Mouse (Mus musculus) heart, embryonic 16.5 days (tissue): ENCODE data around the gene Hmgb1. TPM values are rescaled to one million over a fixed set of nuclear protein-coding genes. Genes with fewer than 3 reads are reported as not detected.

Experiments
- ATAC-seq: fragments of 200-750 bp; cut with Nextera tagmentation; replicated peaks from 2 replicates; pipeline ENCODE4 v1.8.0; 2017; ENCODE audit warnings: moderate number of reproducible peaks; ENCODE audit not compliant: insufficient read depth, low FRiP score; ENCODE audit errors: extremely low read depth
- H3K27ac ChIP-seq: fragments of 300-500 bp; sonication (generic); 2 replicates; pipeline ENCODE4 v1.5.1; 2014; ENCODE audit warnings: mild to moderate bottlenecking, low read length, control low read depth, moderate library complexity
- H3K27me3 ChIP-seq: fragments of 300-500 bp; sonication (generic); 2 replicates; pipeline ENCODE4 v1.6.1; 2014; ENCODE audit warnings: low read length, mixed read lengths; ENCODE audit not compliant: control insufficient read depth, insufficient read depth
- H3K36me3 ChIP-seq: fragments of 300-500 bp; sonication (generic); 2 replicates; pipeline ENCODE4 v1.6.1; 2014; ENCODE audit not compliant: control insufficient read depth, insufficient read depth
- H3K4me1 ChIP-seq: fragments of 300-500 bp; sonication (generic); 2 replicates; pipeline ENCODE4 v1.6.1; 2014; ENCODE audit warnings: low read length, mixed read lengths; ENCODE audit not compliant: control insufficient read depth, insufficient read depth
- H3K4me2 ChIP-seq: fragments of 300-500 bp; sonication (generic); 2 replicates; pipeline ENCODE4 v1.6.1; 2014; ENCODE audit warnings: low read depth, mild to moderate bottlenecking, control low read depth, low read length
- H3K4me3 ChIP-seq: fragments of 300-500 bp; sonication (generic); 2 replicates; pipeline ENCODE4 v1.5.1; 2014; ENCODE audit warnings: mild to moderate bottlenecking, control low read depth, low read length
- H3K9ac ChIP-seq: fragments of 300-500 bp; sonication (generic); 2 replicates; pipeline ENCODE4 v1.6.1; 2014; ENCODE audit warnings: low read length, control low read depth
- H3K9me3 ChIP-seq: fragments of 300-500 bp; sonication (generic); replicated peaks from 2 replicates; pipeline ENCODE4 v1.6.1; 2016; ENCODE audit warnings: low read length; ENCODE audit not compliant: control insufficient read depth
- whole genome bisulfite sequencing: fragments of 180-500 bp; shearing (Covaris S2); extraction: QIAGEN DNeasy Blood & Tissue Kit; methylation state at CpG from one replicate; pipeline ENCODE4 v1.1.7; 2014; 5-methylcytosine and 5-hydroxymethylcytosine counted together
- polyA plus RNA-seq: library from polyadenylated mRNA; unstranded; fragments of >200 nt; fragmentation: Nextera tagmentation; extraction: Ambion mirVana; gene quantifications from 2 replicates; pipeline ENCODE4 v1.2.1, GENCODE M21; 2015

Hmgb1 gene
- polyA plus RNA-seq, 1 experiment from 2014 or later = 757 TPM

DNA sequence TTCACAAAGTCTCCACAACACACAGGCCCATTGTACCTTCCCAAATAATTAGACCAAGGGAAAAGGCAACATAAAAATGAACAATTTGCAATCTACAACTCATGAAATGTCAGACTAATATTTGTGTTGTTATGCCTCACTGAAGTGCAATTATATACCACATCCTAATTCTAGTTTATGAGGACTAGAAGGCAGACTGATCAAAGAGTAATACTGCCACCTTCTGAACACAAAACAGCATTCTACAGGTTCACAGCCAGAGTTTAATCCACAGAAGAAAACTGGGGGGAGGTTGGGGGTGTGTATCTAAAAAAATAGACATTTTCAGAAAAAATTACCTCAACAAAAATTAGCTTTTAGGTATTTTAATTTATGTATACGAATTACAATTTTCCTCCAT, 135.3 kb downstream of the Hmgb1 start:
- no peak for ATAC-seq
- Histone ChIP-seq H3K4me3 (no peak overlapping the region), H3K9me3 (no peaks in the 10 kb centered on the region), H3K27me3 (no peaks in the 10 kb centered on the region), H3K9ac (no peak overlapping the region), H3K36me3 (peaks cover 32% of the 10 kb centered on the region), H3K27ac (no peak overlapping the region), H3K4me2 (no peak overlapping the region), H3K4me1 (peaks cover 16% of the 10 kb centered on the region)
- 84% methylated on average over 1 of the region's 1 CpGs for whole genome bisulfite sequencing

- ATAC-seq = no peak
- Histone ChIP-seq H3K4me2 (no peak overlapping the region), H3K4me3 (no peak overlapping the region), H3K36me3 (peaks cover 32% of the 10 kb centered on the region), H3K4me1 (peaks cover 10% of the 10 kb centered on the region), H3K27ac (no peak overlapping the region), H3K9ac (no peak overlapping the region), H3K9me3 (no peaks in the 10 kb centered on the region), H3K27me3 (no peaks in the 10 kb centered on the region)
- 86% methylated on average over 9 of the region's 9 CpGs for WGBS
Measured at GRCm38 (mm10) chr5:149046650-149047049, 137.6 kb downstream of the Hmgb1 start.

GRCm38 (mm10) chr5:149045470-149046085, 138.7 kb downstream of the Hmgb1 start:
- Histone ChIP-seq H3K4me1 (peaks cover 8% of the 10 kb centered on the region), H3K4me2 (no peak overlapping the region), H3K9me3 (no peaks in the 10 kb centered on the region), H3K36me3 (peaks cover 32% of the 10 kb centered on the region), H3K27me3 (no peaks in the 10 kb centered on the region), H3K9ac (no peak overlapping the region), H3K4me3 (no peak overlapping the region), H3K27ac (no peak overlapping the region)
- 88% methylated on average over 9 of the region's 9 CpGs for WGBS
- no peak for ATAC-seq

- peaks cover 4% of the 10 kb centered on the region for H3K4me1 ChIP-seq
- H3K4me2 ChIP-seq = no peak overlapping the region
- H3K9me3 ChIP-seq = no peaks in the 10 kb centered on the region
- WGBS = 82% methylated on average over 7 of the region's 7 CpGs
- H3K9ac ChIP-seq = no peak overlapping the region
- H3K27ac ChIP-seq = no peak overlapping the region
- no peak overlapping the region for H3K4me3 ChIP-seq
- H3K36me3 ChIP-seq = peaks cover 31% of the 10 kb centered on the region
- H3K27me3 ChIP-seq = no peaks in the 10 kb centered on the region
- ATAC-seq = no peak
Measured at GRCm38 (mm10) chr5:149045054-149045453, 139.2 kb downstream of the Hmgb1 start.

DNA sequence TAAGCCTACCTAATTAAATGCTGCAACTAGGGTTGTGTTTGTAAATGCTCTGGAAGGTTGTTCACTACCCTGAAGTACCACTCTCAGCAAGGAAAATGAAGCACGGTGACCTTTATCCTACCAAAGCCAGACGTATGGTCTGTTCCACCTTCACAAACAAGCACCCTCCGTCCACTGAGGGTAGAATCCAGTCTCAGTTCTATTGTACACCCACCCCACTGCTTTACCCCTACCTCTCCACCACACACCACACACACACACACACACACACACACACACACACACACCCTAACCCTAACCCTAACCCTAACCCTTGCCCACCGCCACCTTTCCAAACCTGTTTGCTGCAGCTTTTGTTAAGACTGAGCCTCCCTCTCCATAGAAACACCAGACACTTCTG, 140.2 kb downstream of the Hmgb1 start:
- H3K4me1 ChIP-seq = no peaks in the 10 kb centered on the region
- peaks cover 25% of the 10 kb centered on the region for H3K36me3 ChIP-seq
- H3K9ac ChIP-seq = no peak overlapping the region
- WGBS = 76% methylated on average over 4 of the region's 4 CpGs
- no peaks in the 10 kb centered on the region for H3K27me3 ChIP-seq
- peaks cover 5% of the 10 kb centered on the region for H3K9me3 ChIP-seq
- no peak overlapping the region for H3K4me3 ChIP-seq
- no peak overlapping the region for H3K4me2 ChIP-seq
- H3K27ac ChIP-seq = no peak overlapping the region
- ATAC-seq = no peak

DNA sequence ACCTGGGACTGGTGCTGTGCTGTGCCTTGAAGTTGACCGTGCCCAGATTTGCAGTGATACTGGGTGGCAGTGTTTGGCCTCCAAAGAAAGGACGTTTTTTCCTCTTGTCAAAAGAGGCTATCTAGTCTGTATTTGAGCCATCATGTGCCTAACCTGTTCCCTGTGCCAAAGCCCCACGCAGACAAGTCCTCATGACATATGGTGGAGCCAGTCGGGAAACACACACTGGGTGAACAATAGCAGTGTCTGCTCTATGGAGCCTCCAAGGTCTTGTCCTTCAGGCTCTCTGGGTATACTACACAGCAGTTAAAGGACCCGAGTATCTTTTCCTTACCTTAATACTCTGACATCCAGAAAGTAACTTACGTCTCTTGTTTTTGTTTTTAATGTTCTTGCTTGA, 141.0 kb downstream of the Hmgb1 start:
- Histone ChIP-seq H3K4me1 (no peaks in the 10 kb centered on the region), H3K4me2 (no peak overlapping the region), H3K9me3 (peaks cover 5% of the 10 kb centered on the region), H3K9ac (no peak overlapping the region), H3K27me3 (no peaks in the 10 kb centered on the region), H3K27ac (no peak overlapping the region), H3K36me3 (peaks cover 21% of the 10 kb centered on the region), H3K4me3 (no peak overlapping the region)
- ATAC-seq = no peak
- 86% methylated on average over 6 of the region's 6 CpGs for WGBS

DNA sequence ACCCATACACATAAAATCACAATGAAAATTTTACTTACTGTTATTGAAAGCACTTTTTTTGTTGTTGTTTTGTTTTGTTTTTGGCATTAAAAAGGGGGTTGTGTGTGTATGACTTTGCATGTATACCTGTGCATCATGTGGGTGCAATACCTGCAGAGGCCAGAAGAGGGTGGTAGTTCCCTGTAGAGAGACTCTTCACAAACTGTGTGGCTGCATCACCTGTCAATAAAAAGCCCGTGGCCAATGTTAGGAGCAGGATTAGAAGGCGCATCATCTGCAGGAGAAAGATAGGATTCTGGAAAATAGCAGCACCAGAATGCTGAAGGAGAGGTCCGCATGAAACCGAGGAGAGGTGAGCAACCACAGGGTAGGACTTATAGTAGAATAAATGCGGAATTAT, 144.5 kb downstream of the Hmgb1 start:
- Histone ChIP-seq H3K4me2 (no peak overlapping the region), H3K36me3 (0 out of 2 replicates have a peak, but pooled peaks cover under 1% of the 10 kb centered on the region), H3K9me3 (peaks cover 11% of the 10 kb centered on the region), H3K27ac (no peak overlapping the region), H3K27me3 (no peaks in the 10 kb centered on the region), H3K9ac (no peak overlapping the region), H3K4me1 (peaks cover 2% of the 10 kb centered on the region; the same call in 1 of the 2 replicates), H3K4me3 (no peak overlapping the region)
- no peak for ATAC-seq
- WGBS = 85% methylated on average over 5 of the region's 5 CpGs

- Histone ChIP-seq H3K27me3 (no peaks in the 10 kb centered on the region), H3K4me1 (peaks cover 2% of the 10 kb centered on the region; the same call in 1 of the 2 replicates), H3K9ac (no peak overlapping the region), H3K9me3 (peaks cover 11% of the 10 kb centered on the region), H3K27ac (no peak overlapping the region), H3K4me3 (no peak overlapping the region), H3K4me2 (no peak overlapping the region), H3K36me3 (no peaks in the 10 kb centered on the region)
- WGBS = 25% methylated on average over 10 of the region's 10 CpGs
- ATAC-seq = no peak
Measured at GRCm38 (mm10) chr5:149037729-149038128, 146.6 kb downstream of the Hmgb1 start.

DNA sequence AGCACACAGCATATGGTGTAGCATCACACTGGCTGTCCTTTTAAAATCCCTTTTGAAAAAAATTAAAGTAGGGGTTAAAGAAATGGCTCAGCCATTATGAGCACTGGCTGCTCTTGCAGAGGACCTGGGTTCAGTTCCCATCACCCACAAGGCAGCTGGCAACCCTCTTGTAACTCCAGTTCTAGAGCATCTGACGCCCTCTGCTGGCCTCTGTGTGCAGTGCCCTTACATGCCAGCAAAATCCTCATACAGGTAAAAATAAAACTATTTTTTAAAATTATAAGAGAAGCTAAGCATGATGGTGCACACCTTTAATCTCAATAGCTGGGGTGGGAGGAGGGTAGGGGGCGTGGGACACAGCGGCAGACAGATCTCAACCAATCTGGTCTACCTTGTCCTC, 147.4 kb downstream of the Hmgb1 start:
- WGBS = 90% methylated on average over 3 of the region's 3 CpGs
- ATAC-seq = no peak

More for the DNA sequence above, 147.4 kb downstream of the Hmgb1 start:
- Histone ChIP-seq H3K36me3 (no peaks in the 10 kb centered on the region), H3K27ac (no peak overlapping the region), H3K9me3 (peaks cover 11% of the 10 kb centered on the region), H3K4me2 (no peak overlapping the region), H3K4me3 (no peak overlapping the region), H3K4me1 (peaks cover 3% of the 10 kb centered on the region), H3K27me3 (no peaks in the 10 kb centered on the region), H3K9ac (no peak overlapping the region)
